Mouse (Mus musculus) embryonic facial prominence, embryonic 13.5 days (tissue): ENCODE results near the gene Dnajc12. TPM values are rescaled to one million over a fixed set of nuclear protein-coding genes. Genes with fewer than 3 reads are reported as not detected.
A peak's percentile ranks its signal among the peaks of the same experiment; 100 is the strongest.
"Not testable (repeated sequence)": the region's sequence is repeated elsewhere in the genome, so short reads cannot be mapped to it uniquely, and the experiment has no call there.

Source experiments
- ATAC-seq: fragments of 200-750 bp; cut with Nextera tagmentation; 2 replicates; pipeline ENCODE4 v1.8.0; 2017; ENCODE audit warnings: low read depth; ENCODE audit not compliant: insufficient number of reproducible peaks, insufficient read depth, low FRiP score, low TSS enrichment
- H3K27ac ChIP-seq: fragments of 300-500 bp; sonication (generic); 2 replicates; pipeline ENCODE4 v1.5.1; 2015; ENCODE audit warnings: moderate library complexity, mild to moderate bottlenecking, inconsistent platforms
- H3K27me3 ChIP-seq: fragments of 300-500 bp; sonication (generic); 2 replicates; pipeline ENCODE4 v1.6.1; 2015; ENCODE audit warnings: mild to moderate bottlenecking, inconsistent platforms
- H3K36me3 ChIP-seq: fragments of 300-500 bp; sonication (generic); 2 replicates; pipeline ENCODE4 v1.6.1; 2015; ENCODE audit warnings: mild to moderate bottlenecking, inconsistent platforms
- H3K4me1 ChIP-seq: fragments of 300-500 bp; sonication (generic); 2 replicates; pipeline ENCODE4 v1.6.1; 2015; ENCODE audit warnings: inconsistent platforms
- H3K4me2 ChIP-seq: fragments of 300-500 bp; sonication (generic); 2 replicates; pipeline ENCODE4 v1.6.1; 2015; ENCODE audit warnings: moderate library complexity, mild to moderate bottlenecking, inconsistent platforms
- H3K4me3 ChIP-seq: fragments of 300-500 bp; sonication (generic); 2 replicates; pipeline ENCODE4 v1.5.1; 2015; ENCODE audit warnings: mild to moderate bottlenecking, inconsistent platforms
- H3K9ac ChIP-seq: fragments of 300-500 bp; sonication (generic); 2 replicates; pipeline ENCODE4 v1.6.1; 2015; ENCODE audit warnings: mild to moderate bottlenecking, inconsistent platforms
- H3K9me3 ChIP-seq: fragments of 300-500 bp; sonication (generic); 2 replicates; pipeline ENCODE4 v1.6.1; 2016; ENCODE audit warnings: inconsistent platforms
- WGBS: fragments of 180-500 bp; shearing (Covaris S2); methylation state at CpG from one replicate; pipeline ENCODE4 v1.1.7; 2015; ENCODE audit warnings: mixed read lengths; 5-methylcytosine and 5-hydroxymethylcytosine counted together
- polyA plus RNA-seq: library from polyadenylated mRNA; unstranded; fragments of >200 nt; fragmentation: Nextera tagmentation; extraction: Ambion mirVana; gene quantifications from 2 replicates; pipeline ENCODE4 v1.2.1, GENCODE M21; 2015

The Dnajc12 gene
- 13.5 and 14.0 TPM in 2 replicates for polyA plus RNA-seq

DNA sequence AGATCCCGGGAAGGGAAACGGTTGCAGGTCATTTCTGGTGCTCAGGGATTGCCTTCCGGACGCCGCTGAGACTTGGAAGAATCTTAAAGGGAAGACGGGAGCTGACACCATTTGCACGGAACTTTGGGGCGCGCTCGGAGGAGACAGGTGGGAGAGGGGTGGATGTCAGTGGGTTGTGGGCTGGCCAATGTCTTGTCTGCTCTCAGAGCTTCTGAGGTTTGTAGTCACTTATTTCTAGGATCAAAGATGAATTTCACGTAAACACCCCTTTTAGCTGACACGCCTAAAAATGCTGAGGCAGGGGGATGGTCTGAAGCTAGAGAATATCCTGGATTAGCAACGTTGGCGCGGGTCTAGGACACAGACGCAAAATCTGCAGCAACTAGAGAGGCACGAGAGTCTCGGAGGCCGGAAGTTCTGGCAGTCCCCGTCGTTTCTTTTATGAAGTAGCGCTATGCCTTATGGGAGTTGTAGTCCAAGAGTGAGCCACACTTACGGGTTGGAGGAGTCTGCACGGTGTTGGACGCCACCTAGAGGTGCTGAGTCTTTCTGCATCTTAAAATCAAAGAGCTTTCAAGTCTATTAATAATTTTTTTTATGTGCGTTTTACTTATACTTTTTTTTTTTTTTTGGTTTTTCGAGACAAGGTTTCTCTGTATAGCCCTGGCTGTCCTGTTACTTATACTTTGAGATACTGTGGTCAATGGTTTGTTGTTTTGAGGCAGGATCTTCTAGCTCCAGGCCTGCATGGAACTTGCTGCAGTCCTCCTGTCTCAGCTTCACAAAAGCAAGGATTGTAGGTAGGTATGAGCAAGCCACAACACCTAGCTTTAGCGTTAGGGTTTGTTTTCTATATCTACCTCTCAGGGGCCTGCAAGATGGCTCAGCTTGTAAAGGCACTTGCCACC, at the start of gene Dnajc12:
Gene Dnajc12, plus strand, starts transcription at position 72 of the 908 bp plus-strand sequence.
- H3K27ac ChIP-seq: no peak within 1 kb of the TSS

GRCm38 (mm10) chr10:63336901-63337300, 45.3 kb upstream of the Dnajc12 start:
- H3K9ac ChIP-seq: peak overlapping the region; percentile 63
- 60% methylated on average over 13 of the region's 13 CpGs for WGBS
- no peak for ATAC-seq

More for the DNA sequence above, at the start of gene Dnajc12:
- H3K9ac ChIP-seq: peak within 1 kb of the TSS; percentile 75
- H3K4me1 ChIP-seq: peaks cover 4% of the 10 kb centered on the region; the same call in 1 of the 2 replicates
- WGBS: under 1% methylated on average over 28 of the region's 28 CpGs
- H3K27me3 ChIP-seq: peaks cover 8% of the 10 kb centered on the region; the same call in 1 of the 2 replicates
- H3K4me2 ChIP-seq: peak within 1 kb of the TSS; percentile 87
- ATAC-seq: peak; percentile 90
- H3K9me3 ChIP-seq: no peaks in the 10 kb centered on the region
- no peaks in the 10 kb centered on the region for H3K36me3 ChIP-seq
- H3K4me3 ChIP-seq: peak within 1 kb of the TSS; percentile 60

DNA sequence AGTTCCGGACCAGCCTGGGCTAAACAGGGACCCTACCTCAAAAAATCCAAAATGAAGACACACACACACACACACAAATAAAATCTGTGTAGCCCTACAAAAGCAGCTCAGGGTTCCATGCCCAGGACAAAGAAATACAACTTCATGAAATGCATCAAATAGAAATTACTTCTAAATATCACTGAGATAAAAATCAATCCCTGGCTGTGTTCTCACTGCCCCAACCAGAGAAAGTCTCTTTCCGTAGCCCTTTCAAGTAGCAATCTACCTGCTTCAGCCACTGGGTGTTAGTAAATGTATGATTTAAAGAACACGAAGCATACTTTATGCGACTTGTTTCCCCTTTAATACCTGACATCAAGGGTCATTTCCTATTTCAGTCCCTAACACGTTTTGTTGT, 44.9 kb upstream of the Dnajc12 start:
- Histone ChIP-seq H3K27ac (no peak overlapping the region), H3K4me1 (peaks cover 18% of the 10 kb centered on the region), H3K36me3 (peaks cover 20% of the 10 kb centered on the region), H3K4me3 (peak overlapping the region; percentile 80), H3K9ac (peak overlapping the region; percentile 63), H3K4me2 (peak overlapping the region; percentile 68), H3K9me3 (no peaks in the 10 kb centered on the region), H3K27me3 (no peaks in the 10 kb centered on the region)
- 24% methylated on average over 5 of the region's 5 CpGs for WGBS
- no peak for ATAC-seq

More at GRCm38 (mm10) chr10:63336901-63337300, 45.3 kb upstream of the Dnajc12 start:
- H3K27ac ChIP-seq: no peak overlapping the region
- H3K27me3 ChIP-seq: no peaks in the 10 kb centered on the region
- peak overlapping the region; percentile 68 for H3K4me2 ChIP-seq
- no peaks in the 10 kb centered on the region for H3K9me3 ChIP-seq
- H3K36me3 ChIP-seq: peaks cover 20% of the 10 kb centered on the region
- peaks cover 18% of the 10 kb centered on the region for H3K4me1 ChIP-seq
- H3K4me3 ChIP-seq: peak overlapping the region; percentile 80

GRCm38 (mm10) chr10:63337951-63338836, 44.0 kb upstream of the Dnajc12 start:
- Histone ChIP-seq H3K4me1 (peaks cover 18% of the 10 kb centered on the region), H3K4me3 (peak overlapping the region; percentile 80), H3K36me3 (peaks cover 20% of the 10 kb centered on the region), H3K9ac (peak overlapping the region; percentile 96), H3K27me3 (no peaks in the 10 kb centered on the region), H3K27ac (peak overlapping the region; percentile 92), H3K9me3 (no peaks in the 10 kb centered on the region), H3K4me2 (peak overlapping the region; percentile 68)
- peak; percentile 77 for ATAC-seq
- WGBS: under 1% methylated on average over 76 of the region's 113 CpGs

DNA sequence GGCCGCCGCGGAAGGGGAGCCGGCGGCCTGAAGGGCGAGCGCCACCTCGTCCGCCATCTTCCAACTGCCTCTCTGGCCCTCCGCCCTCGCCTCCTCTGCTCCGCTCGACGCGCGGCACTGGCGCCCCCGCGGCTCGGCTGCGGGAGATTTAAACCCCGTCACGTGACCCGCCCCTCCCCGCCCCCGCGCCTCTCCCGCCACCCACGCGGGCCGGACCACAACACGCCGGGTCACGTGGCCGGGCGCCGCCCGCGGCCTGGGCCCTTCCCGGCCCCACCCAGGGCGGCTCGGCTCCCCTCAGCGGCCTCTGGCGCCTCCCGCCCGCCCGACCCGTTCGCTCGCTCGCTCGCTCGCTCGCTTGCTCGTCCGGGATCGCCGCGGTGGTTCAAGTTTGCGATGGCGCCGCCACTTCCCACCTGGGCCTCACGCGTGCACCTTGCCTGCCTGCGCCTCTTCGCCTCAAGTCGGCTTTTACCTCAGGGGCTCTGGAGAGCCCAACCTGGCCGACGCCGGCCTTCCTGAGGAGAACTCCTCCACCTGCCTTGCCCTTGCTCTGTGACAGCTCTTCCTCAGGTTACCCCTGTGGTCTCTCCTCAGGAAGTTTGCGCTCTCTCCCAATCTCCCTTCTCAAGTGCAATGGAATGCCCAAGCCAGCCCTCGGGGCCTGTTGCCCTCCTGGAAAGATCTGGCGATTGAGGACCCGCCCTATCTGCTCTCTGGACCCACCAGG, 43.2 kb upstream of the Dnajc12 start:
- under 1% methylated on average over 59 of the region's 74 CpGs for WGBS
- ATAC-seq: peak; percentile 95
- H3K4me1 ChIP-seq: peaks cover 18% of the 10 kb centered on the region
- peak overlapping the region; percentile 68 for H3K4me2 ChIP-seq
- peak overlapping the region; percentile 80 for H3K4me3 ChIP-seq
- no peaks in the 10 kb centered on the region for H3K9me3 ChIP-seq
- peak overlapping the region; percentile 92 for H3K27ac ChIP-seq
- peak overlapping the region; percentile 96 for H3K9ac ChIP-seq
- peaks cover 11% of the 10 kb centered on the region for H3K36me3 ChIP-seq
- H3K27me3 ChIP-seq: no peaks in the 10 kb centered on the region

DNA sequence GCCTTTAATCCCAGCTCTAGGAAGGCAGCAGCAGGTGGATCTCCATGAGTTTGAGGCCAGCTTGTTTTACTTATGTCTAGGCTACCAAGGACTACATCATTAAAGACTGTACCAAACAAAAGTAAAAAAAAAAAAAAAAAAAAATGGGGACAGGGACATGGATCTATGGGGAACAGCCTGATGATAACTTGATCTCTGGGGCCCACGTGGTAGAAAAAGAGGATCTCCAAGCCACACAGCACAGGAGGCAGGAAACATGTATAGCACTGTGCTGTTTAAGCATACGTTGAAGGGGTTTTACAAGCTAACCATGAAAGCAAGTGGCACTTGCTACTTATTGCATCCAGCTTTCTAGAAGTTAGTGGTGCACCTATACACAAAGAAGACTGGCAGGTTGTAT, 40.9 kb upstream of the Dnajc12 start:
- Histone ChIP-seq H3K27ac (no peak overlapping the region), H3K4me3 (no peak overlapping the region)
- WGBS: 78% methylated on average over 2 of the region's 2 CpGs

GRCm38 (mm10) chr10:63344751-63345150, 37.5 kb upstream of the Dnajc12 start:
- 93% methylated on average over 3 of the region's 3 CpGs for WGBS
- H3K4me2 ChIP-seq: no peak overlapping the region
- H3K9ac ChIP-seq: no peak overlapping the region
- no peaks in the 10 kb centered on the region for H3K4me1 ChIP-seq
- H3K27ac ChIP-seq: no peak overlapping the region
- no peaks in the 10 kb centered on the region for H3K36me3 ChIP-seq
- H3K4me3 ChIP-seq: no peak overlapping the region
- H3K9me3 ChIP-seq: no peaks in the 10 kb centered on the region
- no peaks in the 10 kb centered on the region for H3K27me3 ChIP-seq
- ATAC-seq: no peak

More for the DNA sequence above, 40.9 kb upstream of the Dnajc12 start:
- H3K4me1 ChIP-seq: peaks cover 16% of the 10 kb centered on the region
- H3K36me3 ChIP-seq: no peaks in the 10 kb centered on the region
- no peak overlapping the region for H3K4me2 ChIP-seq
- no peak for ATAC-seq
- H3K9ac ChIP-seq: no peak overlapping the region
- H3K9me3 ChIP-seq: no peaks in the 10 kb centered on the region
- no peaks in the 10 kb centered on the region for H3K27me3 ChIP-seq

- Histone ChIP-seq H3K9ac (no peak overlapping the region), H3K4me2 (no peak overlapping the region), H3K4me3 (no peak overlapping the region), H3K27me3 (no peaks in the 10 kb centered on the region), H3K4me1 (no peaks in the 10 kb centered on the region), H3K27ac (no peak overlapping the region), H3K36me3 (no peaks in the 10 kb centered on the region), H3K9me3 (no peaks in the 10 kb centered on the region)
- 40% methylated on average over 3 of the region's 3 CpGs for WGBS
- ATAC-seq: no peak
Observed at GRCm38 (mm10) chr10:63348291-63348690, 34.0 kb upstream of the Dnajc12 start.

GRCm38 (mm10) chr10:63350666-63351065, 31.6 kb upstream of the Dnajc12 start:
- Histone ChIP-seq H3K36me3 (no peaks in the 10 kb centered on the region), H3K9ac (no peak overlapping the region), H3K4me1 (no peaks in the 10 kb centered on the region), H3K9me3 (0 out of 2 replicates have a peak, but pooled peaks cover 4% of the 10 kb centered on the region), H3K4me3 (no peak overlapping the region), H3K27me3 (no peaks in the 10 kb centered on the region), H3K27ac (no peak overlapping the region), H3K4me2 (no peak overlapping the region)
- ATAC-seq: no peak
- 88% methylated on average over 7 of the region's 7 CpGs for WGBS

GRCm38 (mm10) chr10:63351099-63351498, 31.1 kb upstream of the Dnajc12 start:
- WGBS: 81% methylated on average over 7 of the region's 7 CpGs
- not testable (repeated sequence) for H3K4me1 ChIP-seq, H3K9ac ChIP-seq, H3K4me3 ChIP-seq, H3K36me3 ChIP-seq, H3K9me3 ChIP-seq, ATAC-seq, H3K27ac ChIP-seq, H3K27me3 ChIP-seq, H3K4me2 ChIP-seq

DNA sequence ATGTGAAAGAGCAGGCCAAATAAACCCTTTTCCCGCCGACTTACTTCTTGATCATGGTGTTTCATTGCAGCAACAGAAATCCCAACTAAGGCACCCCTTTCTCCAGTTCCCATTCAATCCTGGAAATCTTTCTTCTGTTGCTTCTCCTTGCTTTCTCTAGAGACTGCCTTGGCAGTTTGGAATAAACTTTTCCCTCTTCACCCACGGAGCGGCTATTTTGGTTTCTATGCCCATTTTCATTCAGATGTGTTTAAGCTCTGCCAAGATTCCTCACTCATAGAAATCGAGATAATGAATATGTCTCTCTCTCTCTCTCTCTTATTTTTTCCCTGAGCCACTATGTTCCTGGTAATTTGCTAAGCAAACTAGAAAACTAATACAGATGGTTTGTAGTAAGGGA, 30.1 kb upstream of the Dnajc12 start:
- no peak for ATAC-seq
- 90% methylated on average over 5 of the region's 5 CpGs for WGBS
- Histone ChIP-seq H3K9ac (no peak overlapping the region), H3K4me1 (no peaks in the 10 kb centered on the region), H3K36me3 (no peaks in the 10 kb centered on the region), H3K4me2 (no peak overlapping the region), H3K27ac (no peak overlapping the region), H3K27me3 (no peaks in the 10 kb centered on the region), H3K4me3 (no peak overlapping the region), H3K9me3 (0 out of 2 replicates have a peak, but pooled peaks cover 4% of the 10 kb centered on the region)
